Mouse (Mus musculus) embryonic facial prominence, embryonic 14.5 days (tissue): ENCODE results near the gene Rtf2. TPM values are rescaled to one million over a fixed set of nuclear protein-coding genes. Genes with fewer than 3 reads are reported as not detected.

Source experiments
- ATAC-seq: fragments of 200-750 bp; cut with Nextera tagmentation; 2 replicates; pipeline ENCODE4 v1.8.0; 2017; ENCODE audit warnings: low read depth, moderate number of reproducible peaks, moderate TSS enrichment
- DNase-seq: peaks from one replicate; pipeline ENCODE4 v3.0.0-alpha.2; 2015; ENCODE audit warnings: low spot score
- H3K27ac ChIP-seq: fragments of 300-500 bp; sonication (generic); replicated peaks from 2 replicates; pipeline ENCODE4 v1.5.1; 2014; ENCODE audit warnings: low read depth, mild to moderate bottlenecking, low read length, moderate library complexity
- H3K27me3 ChIP-seq: fragments of 300-500 bp; sonication (generic); replicated peaks from 2 replicates; pipeline ENCODE4 v1.6.1; 2014; ENCODE audit warnings: low read length; ENCODE audit not compliant: control insufficient read depth, insufficient read depth
- H3K36me3 ChIP-seq: fragments of 300-500 bp; sonication (generic); 2 replicates; pipeline ENCODE4 v1.6.1; 2014; ENCODE audit warnings: low read length, mixed read lengths; ENCODE audit not compliant: control insufficient read depth, insufficient read depth
- H3K4me1 ChIP-seq: fragments of 300-500 bp; sonication (generic); 2 replicates; pipeline ENCODE4 v1.6.1; 2014; ENCODE audit warnings: antibody characterized with exemption, low read length; ENCODE audit not compliant: control insufficient read depth, insufficient read depth
- H3K4me2 ChIP-seq: fragments of 300-500 bp; sonication (generic); 2 replicates; pipeline ENCODE4 v1.6.1; 2014; ENCODE audit warnings: low read depth, mild to moderate bottlenecking, low read length, moderate library complexity, mixed read lengths
- H3K4me3 ChIP-seq: fragments of 300-500 bp; sonication (generic); 2 replicates; pipeline ENCODE4 v1.5.1; 2014; ENCODE audit warnings: low read depth, mild to moderate bottlenecking, low read length
- H3K9ac ChIP-seq: fragments of 300-500 bp; sonication (generic); 2 replicates; pipeline ENCODE4 v1.6.1; 2014; ENCODE audit warnings: low read depth, mild to moderate bottlenecking, low read length, moderate library complexity, mixed read lengths
- H3K9me3 ChIP-seq: fragments of 300-500 bp; sonication (generic); 2 replicates; pipeline ENCODE4 v1.6.1; 2016; ENCODE audit warnings: low read length; ENCODE audit not compliant: control insufficient read depth
- WGBS: fragments of 180-500 bp; shearing (Covaris S2); extraction: QIAGEN DNeasy Blood & Tissue Kit; methylation state at CpG from one replicate; pipeline ENCODE4 v1.1.7; 2014; 5-methylcytosine and 5-hydroxymethylcytosine counted together
- polyA plus RNA-seq: library from polyadenylated mRNA; unstranded; fragments of >200 nt; fragmentation: Nextera tagmentation; extraction: Ambion mirVana; gene quantifications from 2 replicates; pipeline ENCODE4 v1.2.1, GENCODE M21; 2014

Rtf2 gene
- polyA plus RNA-seq, 1 experiment from 2014 or later = 65.3 TPM

- Histone ChIP-seq H3K9ac (no peak overlapping the region), H3K4me1 (no peaks in the 10 kb centered on the region), H3K27ac (no peak overlapping the region), H3K4me2 (no peak overlapping the region), H3K27me3 (no peaks in the 10 kb centered on the region), H3K4me3 (no peak overlapping the region), H3K9me3 (no peaks in the 10 kb centered on the region), H3K36me3 (peaks cover 66% of the 10 kb centered on the region)
- 98% methylated on average over 5 of the region's 5 CpGs for WGBS
- no peak for ATAC-seq
- DNase-seq = no peak
Observed at GRCm38 (mm10) chr2:172467206-172467605, 26.9 kb downstream of the Rtf2 start.

- H3K9me3 ChIP-seq = no peaks in the 10 kb centered on the region
- H3K4me2 ChIP-seq = no peak overlapping the region
- H3K4me3 ChIP-seq = no peak overlapping the region
- no peak overlapping the region for H3K27ac ChIP-seq
- peaks cover 58% of the 10 kb centered on the region for H3K36me3 ChIP-seq
- WGBS = 87% methylated on average over 11 of the region's 11 CpGs
- H3K9ac ChIP-seq = no peak overlapping the region
- H3K27me3 ChIP-seq = no peaks in the 10 kb centered on the region
- ATAC-seq (peak; percentile 71), DNase-seq (peak; percentile 83)
- H3K4me1 ChIP-seq = peaks cover 5% of the 10 kb centered on the region; the same call in 1 of the 2 replicates
Observed at GRCm38 (mm10) chr2:172468346-172468819, 28.0 kb downstream of the Rtf2 start.

GRCm38 (mm10) chr2:172472318-172472717, 32.0 kb downstream of the Rtf2 start, which contains the start of gene Fam209:
TSS of gene Fam209 (plus strand) at chr2:172472520.
- no peak within 1 kb of the TSS for H3K27ac ChIP-seq
- H3K36me3 ChIP-seq = peaks cover 28% of the 10 kb centered on the region
- WGBS = 81% methylated on average over 11 of the region's 11 CpGs
- H3K9ac ChIP-seq = 0 out of 2 replicates have a peak within 1 kb of the TSS, but pooled peaks have one; percentile 31
- no peak within 1 kb of the TSS for H3K4me3 ChIP-seq
- H3K4me2 ChIP-seq = no peak within 1 kb of the TSS
- DNase-seq (no peak), ATAC-seq (no peak)
- H3K9me3 ChIP-seq = no peaks in the 10 kb centered on the region
- H3K4me1 ChIP-seq = peaks cover 6% of the 10 kb centered on the region; the same call in 1 of the 2 replicates
- no peaks in the 10 kb centered on the region for H3K27me3 ChIP-seq

- Histone ChIP-seq H3K36me3 (peaks cover 15% of the 10 kb centered on the region), H3K4me2 (no peak overlapping the region), H3K9ac (0 out of 2 replicates have a peak overlapping the region, but pooled peaks have one; percentile 31), H3K27ac (no peak overlapping the region), H3K4me3 (no peak overlapping the region), H3K4me1 (peaks cover 6% of the 10 kb centered on the region; the same call in 1 of the 2 replicates), H3K27me3 (no peaks in the 10 kb centered on the region), H3K9me3 (no peaks in the 10 kb centered on the region)
- WGBS = 40% methylated on average over 8 of the region's 8 CpGs
- ATAC-seq (0 out of 2 replicates have a peak, but pooled peaks have one; percentile 50), DNase-seq (peak; percentile 77)
Observed at GRCm38 (mm10) chr2:172473591-172473990, 33.2 kb downstream of the Rtf2 start.

- Histone ChIP-seq H3K9ac (no peak overlapping the region), H3K9me3 (no peaks in the 10 kb centered on the region), H3K4me3 (no peak overlapping the region), H3K36me3 (peaks cover 1% of the 10 kb centered on the region; the same call in 1 of the 2 replicates), H3K4me2 (no peak overlapping the region), H3K27ac (no peak overlapping the region), H3K4me1 (peaks cover 6% of the 10 kb centered on the region; the same call in 1 of the 2 replicates), H3K27me3 (no peaks in the 10 kb centered on the region)
- ATAC-seq = no peak
- WGBS = 34% methylated on average over 6 of the region's 6 CpGs
- DNase-seq = peak; percentile 54
Observed at GRCm38 (mm10) chr2:172474970-172475369, 34.6 kb downstream of the Rtf2 start.

GRCm38 (mm10) chr2:172476707-172477260, 36.4 kb downstream of the Rtf2 start:
- DNase-seq (no peak), ATAC-seq (no peak)
- Histone ChIP-seq H3K27ac (no peak overlapping the region), H3K9me3 (no peaks in the 10 kb centered on the region), H3K27me3 (no peaks in the 10 kb centered on the region), H3K4me3 (no peak overlapping the region), H3K4me2 (no peak overlapping the region), H3K9ac (no peak overlapping the region), H3K4me1 (peaks cover 6% of the 10 kb centered on the region; the same call in 1 of the 2 replicates), H3K36me3 (no peaks in the 10 kb centered on the region)
- WGBS = 19% methylated on average over 10 of the region's 10 CpGs

- H3K9ac ChIP-seq = no peak overlapping the region
- no peak overlapping the region for H3K27ac ChIP-seq
- no peaks in the 10 kb centered on the region for H3K27me3 ChIP-seq
- no peaks in the 10 kb centered on the region for H3K9me3 ChIP-seq
- H3K4me1 ChIP-seq = peaks cover 6% of the 10 kb centered on the region; the same call in 1 of the 2 replicates
- no peak for ATAC-seq
- no peak overlapping the region for H3K4me2 ChIP-seq
- no peak overlapping the region for H3K4me3 ChIP-seq
- DNase-seq = no peak
- no peaks in the 10 kb centered on the region for H3K36me3 ChIP-seq
- 48% methylated on average over 3 of the region's 3 CpGs for WGBS
Observed at GRCm38 (mm10) chr2:172477350-172477749, 37.0 kb downstream of the Rtf2 start.

- no peaks in the 10 kb centered on the region for H3K27me3 ChIP-seq
- 0% methylated on average over 2 of the region's 2 CpGs for WGBS
- no peak overlapping the region for H3K27ac ChIP-seq
- H3K4me3 ChIP-seq = no peak overlapping the region
- ATAC-seq (no peak), DNase-seq (peak; percentile 70)
- H3K9ac ChIP-seq = no peak overlapping the region
- no peaks in the 10 kb centered on the region for H3K9me3 ChIP-seq
- H3K4me1 ChIP-seq = peaks cover 6% of the 10 kb centered on the region; the same call in 1 of the 2 replicates
- no peak overlapping the region for H3K4me2 ChIP-seq
- no peaks in the 10 kb centered on the region for H3K36me3 ChIP-seq
Observed at GRCm38 (mm10) chr2:172477860-172478259, 37.5 kb downstream of the Rtf2 start.

GRCm38 (mm10) chr2:172480296-172480695, 39.9 kb downstream of the Rtf2 start:
- H3K4me2 ChIP-seq = no peak overlapping the region
- WGBS = 62% methylated on average over 7 of the region's 7 CpGs
- no peaks in the 10 kb centered on the region for H3K36me3 ChIP-seq
- H3K9ac ChIP-seq = no peak overlapping the region
- H3K27me3 ChIP-seq = no peaks in the 10 kb centered on the region
- no peak for ATAC-seq
- H3K4me1 ChIP-seq = 0 out of 2 replicates have a peak, but pooled peaks cover 3% of the 10 kb centered on the region
- H3K9me3 ChIP-seq = no peaks in the 10 kb centered on the region
- no peak for DNase-seq
- no peak overlapping the region for H3K27ac ChIP-seq
- no peak overlapping the region for H3K4me3 ChIP-seq
